Mouse (Mus musculus): ENCODE measurements around the gene Map4k1. TPM values are rescaled to one million over a fixed set of nuclear protein-coding genes. Genes with fewer than 3 reads are reported as not detected.
"Not testable (repeated sequence)": the region's sequence is repeated elsewhere in the genome, so short reads cannot be mapped to it uniquely, and the experiment has no call there.

Map4k1 gene
- polyA plus RNA-seq, 2 experiments: 6.4 to 9.3 TPM

GRCm38 (mm10) chr7:28966181-28966580 lies 15.7 kb upstream of the Map4k1 start:
- no peaks in the 10 kb centered on the region for H3K9me3 ChIP-seq (ENCODE audit: control insufficient read depth, low read length)
- TF ChIP-seq POLR2A (IDR thresholded peaks at IDR 0.05; ENCODE audit: borderline replicate concordance, extremely low read depth, insufficient read depth, insufficient read length): no peak
- ATAC-seq (ENCODE audit: low FRiP score, low read depth): no peak
- peaks cover 7% of the 10 kb centered on the region for H3K4me1 ChIP-seq (ENCODE audit: control insufficient read depth, insufficient read depth, low read length)
- H3K27ac ChIP-seq (replicated peaks; ENCODE audit: low read depth, low read length): no peak overlapping the region
- WGBS: 54% methylated on average over 4 of the region's 5 CpGs
- H3K4me3 ChIP-seq (replicated peaks; ENCODE audit: low read length): no peak overlapping the region
- H3K36me3 ChIP-seq (ENCODE audit: control insufficient read depth, insufficient read depth, low read length): peaks cover 18% of the 10 kb centered on the region
- no peaks in the 10 kb centered on the region for H3K27me3 ChIP-seq (ENCODE audit: control insufficient read depth, insufficient read depth, low read length)
- DNase-seq (ENCODE audit: low spot score): no peak
- no peak overlapping the region for H3K4me2 ChIP-seq (replicated peaks; ENCODE audit: low read depth, low read length, severe bottlenecking)
- no peak overlapping the region for H3K9ac ChIP-seq (ENCODE audit: low read depth, low read length, severe bottlenecking)

GRCm38 (mm10) chr7:28966751-28967505 lies 14.9 kb upstream of the Map4k1 start:
- Histone ChIP-seq H3K27me3 (ENCODE audit: control insufficient read depth, insufficient read depth, low read length) (no peaks in the 10 kb centered on the region), H3K4me3 (replicated peaks; ENCODE audit: low read length) (no peak overlapping the region), H3K4me2 (replicated peaks; ENCODE audit: low read depth, low read length, severe bottlenecking) (no peak overlapping the region), H3K4me1 (ENCODE audit: control insufficient read depth, insufficient read depth, low read length) (peaks cover 6% of the 10 kb centered on the region), H3K9ac (ENCODE audit: low read depth, low read length, severe bottlenecking) (no peak overlapping the region), H3K36me3 (ENCODE audit: control insufficient read depth, insufficient read depth, low read length) (peaks cover 25% of the 10 kb centered on the region), H3K9me3 (ENCODE audit: control insufficient read depth, low read length) (no peaks in the 10 kb centered on the region), H3K27ac (replicated peaks; ENCODE audit: low read depth, low read length) (no peak overlapping the region)
- ATAC-seq (ENCODE audit: low FRiP score, low read depth) (no peak), DNase-seq (ENCODE audit: low spot score) (no peak)
- WGBS: 70% methylated on average over 4 of the region's 4 CpGs
- no peak for TF ChIP-seq POLR2A (IDR thresholded peaks at IDR 0.05; ENCODE audit: borderline replicate concordance, extremely low read depth, insufficient read depth, insufficient read length)

- not testable (repeated sequence) for H3K4me3 ChIP-seq (replicated peaks; ENCODE audit: low read length); H3K27me3 ChIP-seq (ENCODE audit: control insufficient read depth, insufficient read depth, low read length); H3K4me2 ChIP-seq (replicated peaks; ENCODE audit: low read depth, low read length, severe bottlenecking); ATAC-seq (ENCODE audit: low FRiP score, low read depth); H3K9me3 ChIP-seq (ENCODE audit: control insufficient read depth, low read length); H3K4me1 ChIP-seq (ENCODE audit: control insufficient read depth, insufficient read depth, low read length); H3K9ac ChIP-seq (ENCODE audit: low read depth, low read length, severe bottlenecking); H3K27ac ChIP-seq (replicated peaks; ENCODE audit: low read depth, low read length); DNase-seq (ENCODE audit: low spot score)
- H3K36me3 ChIP-seq (ENCODE audit: control insufficient read depth, insufficient read depth, low read length): peaks cover 31% of the 10 kb centered on the region
- 94% methylated on average over 8 of the region's 8 CpGs for whole genome bisulfite sequencing
Observed at GRCm38 (mm10) chr7:28968120-28968519, 13.7 kb upstream of the Map4k1 start.

- Histone ChIP-seq H3K9ac (ENCODE audit: low read depth, low read length, severe bottlenecking) (no peak overlapping the region), H3K36me3 (ENCODE audit: control insufficient read depth, insufficient read depth, low read length) (peaks cover 42% of the 10 kb centered on the region), H3K27me3 (ENCODE audit: control insufficient read depth, insufficient read depth, low read length) (no peaks in the 10 kb centered on the region), H3K4me2 (replicated peaks; ENCODE audit: low read depth, low read length, severe bottlenecking) (no peak overlapping the region), H3K27ac (replicated peaks; ENCODE audit: low read depth, low read length) (no peak overlapping the region), H3K4me3 (replicated peaks; ENCODE audit: low read length) (no peak overlapping the region), H3K9me3 (ENCODE audit: control insufficient read depth, low read length) (no peaks in the 10 kb centered on the region), H3K4me1 (ENCODE audit: control insufficient read depth, insufficient read depth, low read length) (no peaks in the 10 kb centered on the region)
- 88% methylated on average over 1 of the region's 1 CpGs for WGBS
- TF ChIP-seq POLR2A (IDR thresholded peaks at IDR 0.05; ENCODE audit: borderline replicate concordance, extremely low read depth, insufficient read depth, insufficient read length): no peak
- DNase-seq (ENCODE audit: low spot score): no peak
- ATAC-seq (ENCODE audit: low FRiP score, low read depth): no peak
Observed at GRCm38 (mm10) chr7:28969271-28969670, 12.6 kb upstream of the Map4k1 start.

- H3K9me3 ChIP-seq (ENCODE audit: control insufficient read depth, low read length): no peaks in the 10 kb centered on the region
- ATAC-seq (ENCODE audit: low FRiP score, low read depth): 0 out of 2 replicates have a peak, but pooled peaks have one; percentile 15
- no peak for TF ChIP-seq POLR2A (IDR thresholded peaks at IDR 0.05; ENCODE audit: borderline replicate concordance, extremely low read depth, insufficient read depth, insufficient read length)
- no peak overlapping the region for H3K4me2 ChIP-seq (replicated peaks; ENCODE audit: low read depth, low read length, severe bottlenecking)
- no peak overlapping the region for H3K27ac ChIP-seq (replicated peaks; ENCODE audit: low read depth, low read length)
- H3K4me3 ChIP-seq (replicated peaks; ENCODE audit: low read length): no peak overlapping the region
- peaks cover 48% of the 10 kb centered on the region for H3K36me3 ChIP-seq (ENCODE audit: control insufficient read depth, insufficient read depth, low read length)
- 73% methylated on average over 12 of the region's 12 CpGs for WGBS
- no peak overlapping the region for H3K9ac ChIP-seq (ENCODE audit: low read depth, low read length, severe bottlenecking)
- DNase-seq (ENCODE audit: low spot score): no peak
- no peaks in the 10 kb centered on the region for H3K4me1 ChIP-seq (ENCODE audit: control insufficient read depth, insufficient read depth, low read length)
- no peaks in the 10 kb centered on the region for H3K27me3 ChIP-seq (ENCODE audit: control insufficient read depth, insufficient read depth, low read length)
Observed at GRCm38 (mm10) chr7:28969672-28970394, 12.0 kb upstream of the Map4k1 start.
